ENCODE assay signal across 20 mouse cellular contexts in genomic region chr17:78460140-78460539, GRCm38 (mm10). TPM values are rescaled to one million over a fixed set of nuclear protein-coding genes. Genes with fewer than 3 reads are reported as not detected.
DNase-seq lines count a peak whose midpoint lies in the region; ATAC-seq and TF ChIP-seq lines count a peak whose summit lies in the region.
"Had no signal": no experiment of that assay in that cellular context is flagged by ENCODE, and none has a peak within 500 bp of the region (broad histone marks: within the 10 kb centered on the region; RNA-seq: fewer than 3 reads in every experiment).

No protein-coding gene starts in this region.

- H3K36me3 ChIP-seq in intestine, postnatal 0 days (ENCODE audit: control insufficient read depth, insufficient read depth): no peaks in the 10 kb centered on the region
- no peaks in the 10 kb centered on the region for H3K36me3 ChIP-seq in intestine, embryonic 16.5 days (ENCODE audit: control insufficient read depth, insufficient read depth, low read length)
- H3K36me3 ChIP-seq in lung, embryonic 14.5 days (ENCODE audit: insufficient read depth): no peaks in the 10 kb centered on the region
- H3K36me3 ChIP-seq in ES-E14 (ENCODE audit: control insufficient read depth, insufficient read depth, low read length, poor library complexity, severe bottlenecking): no peaks in the 10 kb centered on the region
- H3K36me3 ChIP-seq: forebrain, embryonic 12.5 days; G1E; heart, embryonic 10.5 days; hindbrain, embryonic 10.5 days; lung, embryonic 15.5 days; midbrain, embryonic 12.5 days; neural tube, embryonic 13.5 days had no signal

- H3K9ac ChIP-seq in intestine, postnatal 0 days (ENCODE audit: low read depth, low read length): no peak overlapping the region
- no peak overlapping the region for H3K9ac ChIP-seq in intestine, embryonic 16.5 days (ENCODE audit: low read depth, low read length)
- no peak overlapping the region for H3K9ac ChIP-seq in lung, embryonic 14.5 days
- no peak overlapping the region for H3K9ac ChIP-seq in ES-E14 (ENCODE audit: insufficient read depth, low read depth, low read length, poor library complexity, severe bottlenecking)
- H3K9ac ChIP-seq: forebrain, embryonic 12.5 days; lung, embryonic 15.5 days; midbrain, embryonic 12.5 days; neural tube, embryonic 13.5 days had no signal

- TF ChIP-seq CTCF in intestine, postnatal 0 days (IDR thresholded peaks at IDR 0.05; ENCODE audit: low read depth): peak; percentile 44
- TF ChIP-seq CTCF in lung, embryonic 14.5 days (IDR thresholded peaks at IDR 0.05; ENCODE audit: low read depth): peak; percentile 27; the same call in 1 of the 2 replicates

- DNase-seq in lung, embryonic 14.5 days: no peak
- no peak for DNase-seq in lung, postnatal 25 days (ENCODE audit: low spot score)
- DNase-seq in ES-E14 (ENCODE audit: low read depth, low spot score): peak; percentile 24
- no peak for DNase-seq in left cerebral cortex, adult 8-10 months (ENCODE audit: low spot score in 2 of 2)
- DNase-seq in testis, postnatal 14 days (ENCODE audit: low spot score): no peak
- DNase-seq: B cell, adult 2 months; cerebellum, adult 8-10 months; gastrocnemius, postnatal 36 days; layer of hippocampus, postnatal 36 days; thymus, adult 18-20 months; thymus, postnatal 4 days had no signal

- 76% methylated on average over 8 of the region's 8 CpGs for WGBS in intestine, postnatal 0 days
- 80% methylated on average over 8 of the region's 8 CpGs for WGBS in intestine, embryonic 16.5 days
- 72% methylated on average over 8 of the region's 8 CpGs for WGBS in lung, embryonic 14.5 days

- no peaks in the 10 kb centered on the region for H3K9me3 ChIP-seq in intestine, postnatal 0 days (ENCODE audit: control insufficient read depth)
- no peaks in the 10 kb centered on the region for H3K9me3 ChIP-seq in intestine, embryonic 16.5 days (ENCODE audit: control insufficient read depth, low read length)
- no peaks in the 10 kb centered on the region for H3K9me3 ChIP-seq in lung, embryonic 14.5 days (ENCODE audit: low read depth, low read length)
- H3K9me3 ChIP-seq in ES-E14 (ENCODE audit: control insufficient read depth, insufficient read depth, low read depth, low read length): no peaks in the 10 kb centered on the region
- H3K9me3 ChIP-seq: forebrain, embryonic 12.5 days; G1E; heart, embryonic 10.5 days; lung, embryonic 15.5 days; neural tube, embryonic 13.5 days had no signal

- no peak overlapping the region for H3K27ac ChIP-seq in intestine, postnatal 0 days (ENCODE audit: low read depth, low read length)
- no peak overlapping the region for H3K27ac ChIP-seq in intestine, embryonic 16.5 days (ENCODE audit: low read length)
- no peak overlapping the region for H3K27ac ChIP-seq in lung, embryonic 14.5 days (ENCODE audit: low read depth)
- no peak overlapping the region for H3K27ac ChIP-seq in ES-E14 (ENCODE audit: insufficient read depth, low read depth, low read length, poor library complexity, severe bottlenecking)
- H3K27ac ChIP-seq: forebrain, embryonic 12.5 days; heart, embryonic 10.5 days; hindbrain, embryonic 10.5 days; lung, embryonic 15.5 days; midbrain, embryonic 12.5 days; neural tube, embryonic 13.5 days had no signal

- H3K4me1 ChIP-seq in intestine, postnatal 0 days (replicated peaks; ENCODE audit: control insufficient read depth, insufficient read depth, low read length): no peaks in the 10 kb centered on the region
- H3K4me1 ChIP-seq in intestine, embryonic 16.5 days (ENCODE audit: control insufficient read depth, insufficient read depth, low read length): no peaks in the 10 kb centered on the region
- H3K4me1 ChIP-seq in lung, embryonic 14.5 days (ENCODE audit: insufficient read depth): no peaks in the 10 kb centered on the region
- H3K4me1 ChIP-seq in ES-E14 (ENCODE audit: control insufficient read depth in 2 of 2, insufficient read depth in 2 of 2, low read length in 2 of 2, poor library complexity in 1 of 2): no peaks in the 10 kb centered on the region
- H3K4me1 ChIP-seq: forebrain, embryonic 12.5 days; heart, embryonic 10.5 days; hindbrain, embryonic 10.5 days; midbrain, embryonic 12.5 days; neural tube, embryonic 13.5 days had no signal

- H3K27me3 ChIP-seq in intestine, postnatal 0 days (replicated peaks; ENCODE audit: control insufficient read depth, insufficient read depth, low read length): no peaks in the 10 kb centered on the region
- H3K27me3 ChIP-seq in intestine, embryonic 16.5 days (replicated peaks; ENCODE audit: control insufficient read depth, insufficient read depth, low read length): no peaks in the 10 kb centered on the region
- no peaks in the 10 kb centered on the region for H3K27me3 ChIP-seq in lung, embryonic 14.5 days (ENCODE audit: insufficient read depth, low read length)
- H3K27me3 ChIP-seq: forebrain, embryonic 12.5 days; midbrain, embryonic 12.5 days; neural tube, embryonic 13.5 days had no signal

- H3K4me2 ChIP-seq in intestine, postnatal 0 days (replicated peaks; ENCODE audit: low read depth): no peak overlapping the region
- H3K4me2 ChIP-seq in intestine, embryonic 16.5 days (ENCODE audit: low read depth, low read length): no peak overlapping the region
- H3K4me2 ChIP-seq in lung, embryonic 14.5 days: no peak overlapping the region
- H3K4me2 ChIP-seq: forebrain, embryonic 12.5 days; lung, embryonic 15.5 days; midbrain, embryonic 12.5 days; neural tube, embryonic 13.5 days had no signal

- in situ Hi-C loops in ES-E14 (cut with MboI; ENCODE audit: low sequenced_read_pairs in 2 of 2, unreplicated experiment in 2 of 2): loop anchor here in 1 of 2 experiments (25.0 kb wide), 1 partner anchor 423 kb away; no protein-coding TSS in a partner anchor

- no peak for ATAC-seq in intestine, postnatal 0 days
- ATAC-seq in intestine, embryonic 16.5 days: no peak
- no peak for ATAC-seq in lung, embryonic 14.5 days (ENCODE audit: insufficient read depth)

- H3K4me3 ChIP-seq in intestine, postnatal 0 days (ENCODE audit: low read depth, low read length): no peak overlapping the region
- no peak overlapping the region for H3K4me3 ChIP-seq in intestine, embryonic 16.5 days (ENCODE audit: low read length)
- H3K4me3 ChIP-seq in lung, embryonic 14.5 days (ENCODE audit: low read depth, low read length): no peak overlapping the region
- H3K4me3 ChIP-seq in ES-E14 (ENCODE audit: insufficient read depth in 1 of 2, low read depth in 1 of 2, low read length in 2 of 2, poor library complexity in 1 of 2, severe bottlenecking in 1 of 2): no peak overlapping the region
- H3K4me3 ChIP-seq: forebrain, embryonic 12.5 days; heart, embryonic 10.5 days; hindbrain, embryonic 10.5 days; lung, embryonic 15.5 days; midbrain, embryonic 12.5 days; neural tube, embryonic 13.5 days had no signal

TF ChIP-seq in ES-E14, 5 proteins besides CTCF, POLR2A, EP300 and RAD21:
- no peak for TF ChIP-seq ZNF384 (IDR thresholded peaks at IDR 0.05; ENCODE audit: low read depth, low read length)
- TF ChIP-seq ZC3H11A (IDR thresholded peaks at IDR 0.05; ENCODE audit: borderline replicate concordance, low read depth, low read length): 0 out of 2 replicates have a peak, but pooled peaks have one; percentile 18

RNA-seq across cellular contexts. Expression of gene Fez2, which starts 42.2 kb away (rescaled TPM):
- 59.4 and 62.3 TPM in 2 replicates for polyA plus RNA-seq in intestine, postnatal 0 days (2015; fragmentation: Nextera tagmentation; extraction: Ambion mirVana)
- 38.5 and 41.2 TPM in 2 replicates for polyA plus RNA-seq in intestine, embryonic 16.5 days (2015; fragmentation: Nextera tagmentation; extraction: Ambion mirVana)
- polyA plus RNA-seq in lung, embryonic 14.5 days (2014; fragmentation: Nextera tagmentation; extraction: Ambion mirVana): 43.5 and 45.0 TPM in 2 replicates
- 16.5 and 38.2 TPM in 2 replicates for total RNA-seq in ES-E14 (2012; rRNA removed)
- 10 to 100 TPM; 35.9 to 40.8 (median 39.5) TPM for total RNA-seq in left cerebral cortex, adult 8-10 months (2022)

RNA-seq across cellular contexts. Expression of gene Vit, which starts 47.7 kb away (rescaled TPM):
- polyA plus RNA-seq in intestine, postnatal 0 days (2015; fragmentation: Nextera tagmentation; extraction: Ambion mirVana): 0.93 and 1.0 TPM in 2 replicates
- polyA plus RNA-seq in intestine, embryonic 16.5 days (2015; fragmentation: Nextera tagmentation; extraction: Ambion mirVana): 0.13 and 0.23 TPM in 2 replicates
- not detected in 2 replicates for polyA plus RNA-seq in lung, embryonic 14.5 days (2014; fragmentation: Nextera tagmentation; extraction: Ambion mirVana)
- not detected in 2 replicates for total RNA-seq in ES-E14 (2012; rRNA removed)
- total RNA-seq in left cerebral cortex, adult 8-10 months (2022): 1 to 10 TPM in 2 of 4 experiments, under 1 TPM in 2; 0.87 to 1.7 (median 1.3) TPM
- total RNA-seq: G1E had no signal
- polyA plus RNA-seq: G1E had no signal
